Mouse (Mus musculus) ES-E14 (cell line): ENCODE measurements at regions not wholly inside any gene's neighbourhood (a gene's known extent, or its start where the extent isn't known, plus 50 kb on each side); places are given as distances from the start of the nearest gene placed in this dataset.

Source experiments
- DNase-seq: peaks from one replicate; pipeline ENCODE4 v3.0.0-alpha.2; 2013; ENCODE audit warnings: low read depth, low spot score
- H3K27ac ChIP-seq: 2 replicates; pipeline ENCODE4 v1.5.1; 2012; ENCODE audit warnings: low read depth, mild to moderate bottlenecking, low read length, moderate library complexity, mixed read lengths; ENCODE audit not compliant: poor library complexity, insufficient read depth, severe bottlenecking
- H3K36me3 ChIP-seq: 2 replicates; pipeline ENCODE4 v1.6.1; 2012; ENCODE audit warnings: mild to moderate bottlenecking, low read length, moderate library complexity, mixed read lengths; ENCODE audit not compliant: control insufficient read depth, poor library complexity, insufficient read depth, severe bottlenecking
- H3K4me1 ChIP-seq, 2 experiments: fragments of 150-350 bp in 1 of 2; sonication (generic) in 1 of 2; 2 replicates each; pipeline ENCODE4 v1.6.1; 2012; ENCODE audit warnings: low read length in 2 of 2, mild to moderate bottlenecking in 1 of 2, mixed read lengths in 1 of 2; ENCODE audit not compliant: control insufficient read depth in 2 of 2, insufficient read depth in 2 of 2, poor library complexity in 1 of 2
- H3K4me3 ChIP-seq, 2 experiments: fragments of 150-350 bp in 1 of 2; sonication (generic) in 1 of 2; 2 replicates each; pipeline ENCODE4 v1.5.1; 2012; ENCODE audit warnings: low read length in 2 of 2, low read depth in 1 of 2, mild to moderate bottlenecking in 1 of 2, mixed read lengths in 1 of 2; ENCODE audit not compliant: insufficient read depth in 1 of 2, poor library complexity in 1 of 2, severe bottlenecking in 1 of 2
- H3K9ac ChIP-seq: 2 replicates; pipeline ENCODE4 v1.6.1; 2012; ENCODE audit warnings: low read depth, mild to moderate bottlenecking, low read length, mixed read lengths; ENCODE audit not compliant: poor library complexity, insufficient read depth, severe bottlenecking
- H3K9me3 ChIP-seq: fragments of 150-350 bp; sonication (generic); 2 replicates; pipeline ENCODE4 v1.6.1; 2012; ENCODE audit warnings: low read depth, mild to moderate bottlenecking, low read length; ENCODE audit not compliant: control insufficient read depth, insufficient read depth
- CHD2 ChIP-seq: IDR thresholded peaks from 2 replicates; pipeline ENCODE4 v1.6.1; 2014; ENCODE audit warnings: mild to moderate bottlenecking, low read depth, low read length, inconsistent platforms
- HCFC1 ChIP-seq: IDR thresholded peaks from 2 replicates; pipeline ENCODE4 v1.6.1; 2012; ENCODE audit warnings: low read length, inconsistent platforms, borderline replicate concordance; ENCODE audit not compliant: insufficient read depth
- MAFK ChIP-seq: IDR thresholded peaks from 2 replicates; pipeline ENCODE4 v1.6.1; 2014; ENCODE audit warnings: mild to moderate bottlenecking, low read depth, low read length, inconsistent platforms; ENCODE audit not compliant: insufficient read depth
- ZC3H11A ChIP-seq: IDR thresholded peaks from 2 replicates; pipeline ENCODE4 v1.6.1; 2012; ENCODE audit warnings: low read depth, mild to moderate bottlenecking, inconsistent platforms, low read length, borderline replicate concordance
- ZNF384 ChIP-seq: IDR thresholded peaks from 2 replicates; pipeline ENCODE4 v1.6.1; 2012; ENCODE audit warnings: low read depth, low read length, inconsistent platforms
- in situ Hi-C, 2 experiments: fragments of 600-800 bp; cut with MboI; formaldehyde crosslinking; loops; one replicate each; pipeline ENCODE4 v1.15.1; 2025; ENCODE audit warnings: low sequenced_read_pairs in 2 of 2, inconsistent platforms in 1 of 2; ENCODE audit not compliant: unreplicated experiment in 2 of 2

- Histone ChIP-seq H3K9me3 (no peaks in the 10 kb centered on the region), H3K4me3 (no peak overlapping the region), H3K36me3 (no peaks in the 10 kb centered on the region), H3K4me1 (peaks cover 2 to 4% of the 10 kb centered on the region in 2 experiments; a peak in 2 of 4 replicates), H3K27ac (peak overlapping the region; percentile 41), H3K9ac (no peak overlapping the region)
- no peak for TF ChIP-seq CHD2
- peak; percentile 69 for TF ChIP-seq MAFK
- no peak for DNase-seq
- in situ Hi-C loops: no loop called here
Observed at GRCm38 (mm10) chr2:116942321-116942791, 63.9 kb downstream of the Tmco5 start.

GRCm38 (mm10) chr2:116948538-116948937, 70.0 kb downstream of the Tmco5 start:
- Histone ChIP-seq H3K4me3 (no peak overlapping the region), H3K9me3 (no peaks in the 10 kb centered on the region), H3K36me3 (no peaks in the 10 kb centered on the region), H3K4me1 (peaks cover 6 to 8% of the 10 kb centered on the region in 2 experiments; a peak in 3 of 4 replicates), H3K27ac (no peak overlapping the region), H3K9ac (no peak overlapping the region)
- no peak for DNase-seq
- TF ChIP-seq ZNF384: no peak
- no peak for TF ChIP-seq MAFK
- no peak for TF ChIP-seq CHD2
- TF ChIP-seq HCFC1: no peak
- TF ChIP-seq ZC3H11A: no peak
- in situ Hi-C loops: no loop called here

- Histone ChIP-seq H3K9ac (no peak overlapping the region), H3K27ac (peak overlapping the region; percentile 8; the same call in 1 of the 2 replicates), H3K4me1 (peaks cover 6 to 8% of the 10 kb centered on the region in 2 experiments; a peak in 3 of 4 replicates), H3K4me3 (no peak overlapping the region), H3K36me3 (no peaks in the 10 kb centered on the region), H3K9me3 (no peaks in the 10 kb centered on the region)
- TF ChIP-seq HCFC1 (no peak), ZNF384 (no peak), CHD2 (no peak), ZC3H11A (no peak), MAFK (no peak)
- in situ Hi-C loops: no loop called here
- DNase-seq: no peak
Observed at GRCm38 (mm10) chr2:116949741-116950140, 71.2 kb downstream of the Tmco5 start.

- no peak overlapping the region for H3K4me3 ChIP-seq
- H3K4me1 ChIP-seq: peaks cover 6 to 8% of the 10 kb centered on the region in 2 experiments; a peak in 3 of 4 replicates
- H3K36me3 ChIP-seq: no peaks in the 10 kb centered on the region
- no peak overlapping the region for H3K9ac ChIP-seq
- in situ Hi-C loops: no loop called here
- no peak for TF ChIP-seq MAFK
- peak; percentile 94 for TF ChIP-seq ZNF384
- no peaks in the 10 kb centered on the region for H3K9me3 ChIP-seq
- no peak overlapping the region for H3K27ac ChIP-seq
- DNase-seq: no peak
Observed at GRCm38 (mm10) chr2:116950154-116950553, 71.7 kb downstream of the Tmco5 start.

GRCm38 (mm10) chr2:116951481-116951880, 73.0 kb downstream of the Tmco5 start:
- Histone ChIP-seq H3K4me3 (no peak overlapping the region), H3K9me3 (no peaks in the 10 kb centered on the region), H3K27ac (no peak overlapping the region), H3K9ac (no peak overlapping the region), H3K4me1 (peaks cover 5 to 6% of the 10 kb centered on the region in 2 experiments; a peak in 3 of 4 replicates), H3K36me3 (no peaks in the 10 kb centered on the region)
- no peak for TF ChIP-seq HCFC1
- no peak for TF ChIP-seq CHD2
- TF ChIP-seq ZNF384: no peak
- TF ChIP-seq ZC3H11A: no peak
- no peak for TF ChIP-seq MAFK
- in situ Hi-C loops: no loop called here
- DNase-seq: no peak
